Mouse (Mus musculus) limb, embryonic 12.5 days (tissue): ENCODE measurements around the gene Vsig10. TPM values are rescaled to one million over a fixed set of nuclear protein-coding genes. Genes with fewer than 3 reads are reported as not detected.

ENCODE experiments used
- polyA plus RNA-seq: library from polyadenylated mRNA; unstranded; fragments of >200 nt; fragmentation: Nextera tagmentation; extraction: Ambion mirVana; gene quantifications from 2 replicates; pipeline ENCODE4 v1.2.1, GENCODE M21; 2016

Vsig10 gene
- polyA plus RNA-seq, 1 experiment from 2014 or later = 5.2 TPM

Other genes with a start within 250 kb of the Vsig10 start
- 106 and 111 TPM in 2 replicates for gene Suds3, start 203.0 kb upstream of the Vsig10 start, polyA plus RNA-seq
- 8.0 and 8.5 TPM in 2 replicates for gene Taok3, start 199.0 kb upstream of the Vsig10 start, polyA plus RNA-seq
- gene Pebp1, start 31.5 kb upstream of the Vsig10 start, polyA plus RNA-seq = 760 and 770 TPM in 2 replicates
- gene Wsb2, start 38.2 kb downstream of the Vsig10 start, polyA plus RNA-seq = 46.5 and 50.0 TPM in 2 replicates
- 105 TPM in 2 replicates for gene Rfc5, start 70.0 kb downstream of the Vsig10 start, polyA plus RNA-seq
- gene Ksr2, start 94.9 kb downstream of the Vsig10 start, polyA plus RNA-seq = 0.04 and 0.16 TPM in 2 replicates